Mouse (Mus musculus): ENCODE data around the gene H2-DMa.

H2-DMa gene

DNA sequence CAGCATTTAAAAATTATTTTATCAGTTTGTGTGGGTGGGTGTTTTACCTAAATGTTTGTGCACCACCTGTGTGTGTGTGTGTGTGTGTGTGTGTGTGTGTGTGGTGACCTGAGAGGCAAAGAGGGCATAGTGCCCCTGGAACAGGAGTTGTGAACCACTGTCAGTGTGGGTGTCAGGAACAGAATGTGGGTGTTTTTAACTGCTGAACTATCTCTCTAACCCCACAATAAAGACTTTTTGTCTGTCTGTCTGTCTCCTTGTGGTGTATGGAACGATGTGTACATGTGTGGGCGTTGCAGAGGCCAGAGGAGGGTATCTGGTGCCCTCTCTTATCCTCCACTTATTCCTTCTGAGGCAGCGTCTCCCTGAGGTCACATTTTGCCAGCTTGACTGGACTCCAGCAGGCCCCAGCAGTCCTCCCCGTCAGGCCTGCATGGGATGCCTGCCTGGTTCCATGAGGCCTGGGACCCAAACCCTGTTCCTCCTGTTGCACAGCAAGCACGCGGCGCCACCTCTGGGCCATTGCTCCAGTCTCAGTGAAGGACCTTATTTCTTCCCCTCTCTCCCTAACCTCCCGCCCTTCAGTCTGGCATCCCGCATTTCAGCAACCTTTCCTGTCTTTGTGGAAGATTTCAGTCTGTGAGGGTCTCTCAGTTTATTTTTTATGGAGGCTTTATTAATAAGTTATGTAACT is 45.0 kb downstream of the H2-DMa start:
- DNase-seq (ENCODE audit: low spot score): no peak

GRCm38 (mm10) chr17:34165033-34165730 is 45.8 kb downstream of the H2-DMa start:
- DNase-seq (ENCODE audit: low spot score): no peak

GRCm38 (mm10) chr17:34169279-34169678 is 49.9 kb downstream of the H2-DMa start:
- peak; percentile 16 for DNase-seq (ENCODE audit: low spot score)

DNA sequence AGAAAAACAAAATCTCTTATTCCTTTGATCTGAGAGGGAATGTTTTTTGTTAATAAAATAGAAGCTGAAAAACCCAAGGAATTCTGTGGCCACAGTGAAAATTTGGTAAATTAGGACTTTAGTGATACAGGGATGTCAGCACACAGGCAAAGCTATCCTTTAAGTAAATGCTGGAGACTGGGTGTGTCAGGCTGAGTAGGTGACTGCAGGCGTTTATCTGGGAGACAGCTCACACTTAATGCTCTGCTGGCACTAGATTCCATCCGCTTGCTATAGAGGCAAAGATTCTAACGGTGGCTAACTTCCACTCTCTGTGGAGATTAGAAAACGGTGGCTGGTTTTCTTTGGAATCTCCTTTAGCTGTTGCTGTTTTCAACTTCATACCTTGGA is 51.1 kb downstream of the H2-DMa start:
- no peak for DNase-seq (ENCODE audit: low spot score)

- DNase-seq (ENCODE audit: low spot score): peak; percentile 66
These were observed 51.6 kb downstream of the H2-DMa start for GRCm38 (mm10) chr17:34170877-34171498.

- DNase-seq (ENCODE audit: low spot score): no peak
These were observed 53.2 kb downstream of the H2-DMa start for GRCm38 (mm10) chr17:34172528-34172927.

- DNase-seq (ENCODE audit: low spot score): no peak
These were observed 54.7 kb downstream of the H2-DMa start for GRCm38 (mm10) chr17:34174075-34174474.

- DNase-seq (ENCODE audit: low spot score): no peak
These were observed 57.8 kb downstream of the H2-DMa start for GRCm38 (mm10) chr17:34177179-34177578.

DNA sequence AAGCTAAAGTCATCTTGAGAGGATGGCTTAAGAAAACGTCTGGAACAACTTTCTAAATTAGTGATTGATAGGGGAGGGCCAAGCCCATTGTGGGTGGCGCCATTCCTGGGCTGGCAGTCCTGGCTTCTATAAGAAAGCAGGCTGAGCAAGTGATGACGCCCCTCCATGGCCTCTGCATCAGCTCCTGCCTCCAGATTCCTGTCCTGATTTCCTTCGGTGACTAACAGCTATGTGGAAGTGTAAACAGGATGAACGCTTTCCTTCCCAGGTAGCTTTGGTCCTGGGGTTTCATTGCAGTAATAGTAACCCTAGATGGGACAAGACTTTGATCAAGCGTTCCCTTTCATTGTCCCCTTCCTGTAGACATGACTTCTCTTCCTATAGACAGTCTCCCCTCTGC is 59.7 kb downstream of the H2-DMa start:
- DNase-seq (ENCODE audit: low spot score): no peak

DNA sequence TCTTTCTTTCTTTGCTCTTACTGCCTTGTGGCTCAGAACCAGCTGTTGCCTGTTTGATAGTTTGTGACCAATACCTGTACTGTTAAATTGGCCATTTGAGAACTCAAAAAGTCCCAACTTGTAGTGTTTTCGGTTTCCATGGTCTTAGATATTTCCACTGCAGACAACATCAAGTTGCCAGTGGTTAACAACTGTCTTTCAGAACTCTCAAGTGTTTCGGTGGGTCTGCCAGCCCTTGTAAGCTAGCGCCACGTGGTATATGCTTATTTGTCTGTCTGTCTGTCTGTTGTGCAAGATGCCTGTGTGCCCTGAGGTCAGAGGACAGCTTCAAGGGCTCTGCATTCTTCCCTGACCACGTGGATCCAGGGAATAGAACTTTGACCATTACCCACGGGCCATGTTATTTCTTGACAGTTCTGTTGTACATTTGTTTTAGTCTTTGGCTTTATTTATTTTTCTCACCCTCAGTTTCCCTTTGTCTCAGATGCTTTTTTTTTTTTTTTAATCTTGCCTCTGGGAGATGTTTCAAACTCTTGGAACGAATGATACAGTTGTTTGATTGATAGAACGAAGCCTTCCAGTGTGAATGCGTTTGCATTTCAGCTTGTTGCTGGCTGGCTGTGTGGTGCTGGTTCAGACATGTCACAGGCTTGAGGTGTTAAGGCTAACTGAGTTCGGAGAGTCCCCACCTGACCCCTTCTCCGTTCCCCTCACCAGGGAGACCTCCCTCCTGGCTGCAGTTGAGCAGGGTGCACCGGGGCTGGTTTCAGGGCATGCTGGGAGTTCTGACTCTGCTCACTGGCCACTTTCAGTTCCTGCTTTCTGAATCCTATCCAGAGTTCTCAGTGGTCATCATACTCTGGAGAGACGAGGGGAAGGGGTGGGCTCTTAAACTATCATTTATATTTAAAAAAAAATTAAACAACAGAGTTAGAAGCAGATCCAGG is 60.8 kb downstream of the H2-DMa start:
- DNase-seq (ENCODE audit: low spot score): no peak

- no peak for DNase-seq (ENCODE audit: low spot score)
These were observed 64.4 kb downstream of the H2-DMa start for GRCm38 (mm10) chr17:34183564-34184219.

GRCm38 (mm10) chr17:34185526-34185925 is 66.2 kb downstream of the H2-DMa start:
- no peak for DNase-seq (ENCODE audit: low spot score)

GRCm38 (mm10) chr17:34186885-34187260 is 67.5 kb downstream of the H2-DMa start:
- no peak for DNase-seq (ENCODE audit: low spot score)

GRCm38 (mm10) chr17:34187261-34187916 is 68.0 kb downstream of the H2-DMa start, which contains the start of the genes Tap1 and Psmb9:
Tap1 (plus strand) TSS chr17:34187553.
Psmb9 (minus strand) TSS chr17:34187764.
- peak; percentile 91 for DNase-seq (ENCODE audit: low spot score)

GRCm38 (mm10) chr17:34188010-34188409 is 68.7 kb downstream of the H2-DMa start:
- DNase-seq (ENCODE audit: low spot score): no peak

Measured in left cerebral cortex, adult 11 months (tissue).